Mouse (Mus musculus) heart, embryonic 13.5 days (tissue): ENCODE data around the gene Utrn. TPM values are rescaled to one million over a fixed set of nuclear protein-coding genes. Genes with fewer than 3 reads are reported as not detected.

Experiments
- ATAC-seq: fragments of 200-750 bp; cut with Nextera tagmentation; 2 replicates; pipeline ENCODE4 v1.8.0; 2017; ENCODE audit warnings: moderate TSS enrichment; ENCODE audit not compliant: insufficient number of reproducible peaks, low FRiP score, low TSS enrichment; ENCODE audit errors: extremely low read depth
- H3K27ac ChIP-seq: fragments of 300-500 bp; sonication (generic); replicated peaks from 2 replicates; pipeline ENCODE4 v1.5.1; 2015; ENCODE audit warnings: moderate library complexity, mild to moderate bottlenecking, inconsistent platforms
- H3K27me3 ChIP-seq: fragments of 300-500 bp; sonication (generic); replicated peaks from 2 replicates; pipeline ENCODE4 v1.6.1; 2015; ENCODE audit warnings: mild to moderate bottlenecking, inconsistent platforms
- H3K36me3 ChIP-seq: fragments of 300-500 bp; sonication (generic); 2 replicates; pipeline ENCODE4 v1.6.1; 2015; ENCODE audit warnings: mild to moderate bottlenecking, inconsistent platforms
- H3K4me1 ChIP-seq: fragments of 300-500 bp; sonication (generic); 2 replicates; pipeline ENCODE4 v1.6.1; 2015; ENCODE audit warnings: inconsistent platforms
- H3K4me2 ChIP-seq: fragments of 300-500 bp; sonication (generic); 2 replicates; pipeline ENCODE4 v1.6.1; 2015; ENCODE audit warnings: inconsistent platforms, mild to moderate bottlenecking, moderate library complexity
- H3K4me3 ChIP-seq: fragments of 300-500 bp; sonication (generic); 2 replicates; pipeline ENCODE4 v1.5.1; 2015; ENCODE audit warnings: moderate library complexity, mild to moderate bottlenecking, inconsistent platforms
- H3K9ac ChIP-seq: fragments of 300-500 bp; sonication (generic); 2 replicates; pipeline ENCODE4 v1.6.1; 2015; ENCODE audit warnings: inconsistent platforms, mild to moderate bottlenecking, moderate library complexity
- H3K9me3 ChIP-seq: fragments of 300-500 bp; sonication (generic); 2 replicates; pipeline ENCODE4 v1.6.1; 2016; ENCODE audit warnings: inconsistent platforms
- WGBS: fragments of 180-500 bp; shearing (Covaris S2); methylation state at CpG from one replicate; pipeline ENCODE4 v1.1.7; 2015; ENCODE audit warnings: mixed read lengths; 5-methylcytosine and 5-hydroxymethylcytosine counted together
- polyA plus RNA-seq: library from polyadenylated mRNA; unstranded; fragments of >200 nt; fragmentation: Nextera tagmentation; extraction: Ambion mirVana; gene quantifications from 2 replicates; pipeline ENCODE4 v1.2.1, GENCODE M21; 2015

Utrn gene
- polyA plus RNA-seq, 1 experiment from 2014 or later, result 55.8 TPM

DNA sequence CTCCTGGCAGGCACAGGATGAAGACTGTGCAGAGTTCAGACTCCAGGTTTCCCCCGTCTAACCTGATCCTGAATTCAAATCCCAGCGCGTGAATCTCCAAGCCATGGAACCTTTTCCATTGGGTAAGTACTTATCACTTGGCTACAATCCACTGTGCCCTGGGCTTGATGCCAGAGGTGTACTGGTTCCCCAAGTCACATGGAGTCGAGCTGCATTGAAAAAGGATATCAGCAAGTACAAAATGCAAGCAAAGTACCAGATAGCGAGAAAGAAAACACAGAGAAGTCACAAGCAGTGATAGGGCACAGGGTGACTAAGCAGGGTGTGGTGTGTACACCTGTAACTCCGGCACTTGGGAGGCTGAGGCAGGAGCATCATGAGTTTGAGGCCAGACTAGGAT lies 14.9 kb downstream of the Utrn start:
- no peak overlapping the region for H3K4me3 ChIP-seq
- no peak for ATAC-seq
- WGBS, result 40% methylated on average over 6 of the region's 6 CpGs
- H3K4me1 ChIP-seq, result peaks cover 68% of the 10 kb centered on the region
- H3K9me3 ChIP-seq, result no peaks in the 10 kb centered on the region
- no peak overlapping the region for H3K4me2 ChIP-seq
- H3K27ac ChIP-seq, result peak overlapping the region; percentile 36; the same call in 1 of the 2 replicates
- H3K9ac ChIP-seq, result no peak overlapping the region
- H3K36me3 ChIP-seq, result peaks cover 15% of the 10 kb centered on the region
- no peaks in the 10 kb centered on the region for H3K27me3 ChIP-seq

DNA sequence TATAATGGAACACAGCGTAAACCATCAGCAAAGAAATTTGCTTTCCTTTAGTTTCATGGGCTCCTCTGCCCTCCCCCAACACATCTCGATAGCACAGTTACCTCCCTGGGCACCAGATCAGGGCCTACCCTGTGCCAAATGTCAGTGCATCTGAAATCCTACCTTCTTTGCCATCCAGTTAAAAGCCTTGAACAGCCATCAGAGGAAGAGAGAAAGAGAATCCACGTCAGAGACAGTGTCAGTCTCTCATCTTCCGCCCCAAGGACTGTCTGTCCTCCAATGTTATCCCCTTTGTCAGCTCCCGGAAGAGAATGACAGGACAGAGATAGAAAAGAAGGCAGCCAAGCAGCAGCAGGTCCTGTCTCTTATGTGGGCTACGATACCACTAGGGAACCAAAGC lies 15.4 kb downstream of the Utrn start:
- Histone ChIP-seq H3K9ac (peak overlapping the region; percentile 8; the same call in 1 of the 2 replicates), H3K4me1 (peaks cover 65% of the 10 kb centered on the region), H3K4me3 (no peak overlapping the region), H3K9me3 (no peaks in the 10 kb centered on the region), H3K36me3 (peaks cover 13% of the 10 kb centered on the region), H3K27ac (peak overlapping the region; percentile 36), H3K4me2 (no peak overlapping the region), H3K27me3 (no peaks in the 10 kb centered on the region)
- WGBS, result 59% methylated on average over 6 of the region's 6 CpGs
- no peak for ATAC-seq

DNA sequence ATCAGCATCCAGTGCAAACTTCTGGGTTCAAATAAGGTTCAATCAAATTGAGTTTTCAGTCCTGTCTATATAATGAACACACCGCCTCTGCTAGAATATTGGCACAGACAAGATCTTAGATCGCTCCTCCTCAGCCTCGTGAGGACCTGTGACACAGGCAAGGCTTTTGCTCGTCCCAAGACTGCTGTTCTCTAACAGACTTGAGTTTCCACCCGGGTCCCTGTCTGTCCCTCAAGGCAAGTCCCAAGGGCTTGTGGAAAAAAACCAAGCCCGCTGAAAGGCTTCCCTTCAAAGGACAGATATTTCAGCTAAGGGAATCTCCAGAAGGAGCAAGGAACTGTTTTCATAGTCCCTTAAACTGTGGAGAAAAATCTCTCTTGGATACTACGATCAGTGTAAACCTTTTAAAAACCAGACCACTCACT lies 16.0 kb downstream of the Utrn start:
- H3K4me3 ChIP-seq, result no peak overlapping the region
- H3K27me3 ChIP-seq, result no peaks in the 10 kb centered on the region
- H3K27ac ChIP-seq, result peak overlapping the region; percentile 36
- peaks cover 13% of the 10 kb centered on the region for H3K36me3 ChIP-seq
- H3K4me1 ChIP-seq, result peaks cover 65% of the 10 kb centered on the region
- H3K9me3 ChIP-seq, result no peaks in the 10 kb centered on the region
- no peak overlapping the region for H3K4me2 ChIP-seq
- ATAC-seq, result no peak
- peak overlapping the region; percentile 8; the same call in 1 of the 2 replicates for H3K9ac ChIP-seq
- 64% methylated on average over 7 of the region's 7 CpGs for WGBS

- Histone ChIP-seq H3K9me3 (no peaks in the 10 kb centered on the region), H3K9ac (no peak overlapping the region), H3K27me3 (no peaks in the 10 kb centered on the region), H3K36me3 (peaks cover 13% of the 10 kb centered on the region), H3K4me2 (no peak overlapping the region), H3K27ac (no peak overlapping the region), H3K4me1 (peaks cover 61% of the 10 kb centered on the region), H3K4me3 (no peak overlapping the region)
- ATAC-seq, result no peak
- 86% methylated on average over 15 of the region's 15 CpGs for WGBS
Observed at GRCm38 (mm10) chr10:12852416-12853195, 16.6 kb downstream of the Utrn start.

GRCm38 (mm10) chr10:12850781-12851471 lies 18.2 kb downstream of the Utrn start:
- peak overlapping the region; percentile 9; the same call in 1 of the 2 replicates for H3K27ac ChIP-seq
- ATAC-seq, result no peak
- WGBS, result 63% methylated on average over 7 of the region's 7 CpGs

DNA sequence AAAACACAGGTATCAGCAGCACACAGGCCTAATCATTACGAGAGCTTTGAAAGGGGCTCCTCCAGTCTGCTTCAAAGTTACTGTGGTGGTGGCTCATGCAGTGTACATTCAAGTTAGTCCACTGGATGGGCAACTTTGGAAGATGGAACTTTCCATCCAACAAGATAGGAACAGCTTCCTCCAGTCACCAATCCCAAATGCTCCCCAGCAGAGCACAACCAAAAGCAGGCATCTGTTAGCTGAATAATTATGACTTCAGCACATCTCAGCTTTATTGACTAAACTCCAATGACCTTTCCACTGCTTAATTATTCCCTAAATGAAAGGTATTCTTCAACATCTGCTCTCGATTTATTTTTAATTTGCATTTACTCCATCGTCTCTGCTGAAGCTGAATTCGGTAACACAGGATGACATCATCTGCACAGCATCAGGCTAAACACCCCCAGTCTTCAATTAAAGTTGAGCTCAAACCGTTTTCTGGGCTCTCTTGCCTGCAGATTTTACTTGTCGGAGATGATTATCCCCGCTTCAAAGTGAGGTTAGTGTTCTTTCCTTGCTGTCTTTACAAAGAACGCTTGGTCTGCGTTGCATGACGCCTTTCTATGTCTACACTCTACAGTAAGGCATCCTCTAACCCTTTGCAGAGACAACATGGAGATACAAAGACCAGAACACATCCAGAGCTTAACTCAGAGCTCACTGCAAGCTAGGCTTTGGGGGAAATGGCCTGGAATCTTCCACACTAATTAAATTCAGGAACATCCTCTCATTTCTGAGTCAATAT lies 20.6 kb downstream of the Utrn start:
- Histone ChIP-seq H3K27me3 (no peaks in the 10 kb centered on the region), H3K4me1 (peaks cover 36% of the 10 kb centered on the region), H3K36me3 (peaks cover 9% of the 10 kb centered on the region; the same call in 1 of the 2 replicates), H3K4me2 (no peak overlapping the region), H3K4me3 (no peak overlapping the region), H3K9ac (no peak overlapping the region), H3K9me3 (no peaks in the 10 kb centered on the region), H3K27ac (no peak overlapping the region)
- ATAC-seq, result no peak
- WGBS, result 59% methylated on average over 10 of the region's 10 CpGs

More at GRCm38 (mm10) chr10:12850781-12851471, 18.2 kb downstream of the Utrn start:
- Histone ChIP-seq H3K9ac (no peak overlapping the region), H3K4me3 (no peak overlapping the region), H3K9me3 (no peaks in the 10 kb centered on the region), H3K4me2 (no peak overlapping the region), H3K36me3 (peaks cover 13% of the 10 kb centered on the region), H3K27me3 (no peaks in the 10 kb centered on the region), H3K4me1 (peaks cover 59% of the 10 kb centered on the region)

DNA sequence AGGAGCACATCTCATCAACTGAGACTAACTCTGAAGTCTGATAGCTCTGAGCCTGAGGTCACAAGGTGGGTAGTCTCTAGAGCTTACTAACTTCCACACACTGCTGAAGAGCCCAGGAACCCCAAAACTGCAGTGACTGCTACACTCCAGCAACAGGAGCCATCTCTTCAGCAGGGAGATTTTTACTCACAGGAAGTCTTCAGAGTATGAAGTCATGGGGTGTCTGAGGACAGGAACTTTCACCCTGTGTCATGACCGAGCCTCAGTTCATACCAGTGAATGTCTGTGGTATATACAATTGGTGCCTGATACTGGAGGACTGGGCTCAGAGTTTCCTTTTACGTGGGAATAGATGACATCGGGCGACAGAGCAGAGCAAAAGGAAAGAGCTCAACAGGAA lies 26.6 kb downstream of the Utrn start:
- no peak overlapping the region for H3K4me2 ChIP-seq
- WGBS, result 62% methylated on average over 4 of the region's 4 CpGs
- H3K27me3 ChIP-seq, result no peaks in the 10 kb centered on the region
- H3K4me3 ChIP-seq, result no peak overlapping the region
- H3K4me1 ChIP-seq, result peaks cover 20% of the 10 kb centered on the region
- no peak overlapping the region for H3K27ac ChIP-seq
- H3K36me3 ChIP-seq, result peaks cover 9% of the 10 kb centered on the region; the same call in 1 of the 2 replicates
- ATAC-seq, result no peak
- H3K9ac ChIP-seq, result no peak overlapping the region
- no peaks in the 10 kb centered on the region for H3K9me3 ChIP-seq

DNA sequence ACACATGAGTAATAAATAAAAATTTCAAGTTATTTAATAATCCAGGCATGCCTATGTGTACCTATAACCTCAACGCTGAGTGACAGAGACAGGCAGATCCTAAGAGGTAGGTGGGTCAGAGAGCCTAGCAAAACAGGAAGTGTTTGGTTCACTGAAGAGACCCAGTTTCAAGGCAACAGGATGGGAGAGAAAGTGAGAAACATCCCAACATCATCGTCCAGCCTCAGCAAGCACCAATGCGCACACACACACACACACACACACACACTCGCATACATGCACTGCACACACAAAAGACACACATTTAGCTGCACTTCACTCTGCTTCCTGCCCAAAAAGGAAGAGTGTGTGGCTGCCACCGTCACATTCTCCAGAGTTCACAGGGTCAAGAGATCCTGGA lies 27.7 kb downstream of the Utrn start:
- Histone ChIP-seq H3K9me3 (no peaks in the 10 kb centered on the region), H3K4me1 (peaks cover 25% of the 10 kb centered on the region), H3K4me2 (no peak overlapping the region), H3K27me3 (no peaks in the 10 kb centered on the region), H3K9ac (no peak overlapping the region), H3K4me3 (no peak overlapping the region), H3K27ac (no peak overlapping the region), H3K36me3 (peaks cover 9% of the 10 kb centered on the region; the same call in 1 of the 2 replicates)
- WGBS, result 59% methylated on average over 5 of the region's 5 CpGs
- no peak for ATAC-seq

DNA sequence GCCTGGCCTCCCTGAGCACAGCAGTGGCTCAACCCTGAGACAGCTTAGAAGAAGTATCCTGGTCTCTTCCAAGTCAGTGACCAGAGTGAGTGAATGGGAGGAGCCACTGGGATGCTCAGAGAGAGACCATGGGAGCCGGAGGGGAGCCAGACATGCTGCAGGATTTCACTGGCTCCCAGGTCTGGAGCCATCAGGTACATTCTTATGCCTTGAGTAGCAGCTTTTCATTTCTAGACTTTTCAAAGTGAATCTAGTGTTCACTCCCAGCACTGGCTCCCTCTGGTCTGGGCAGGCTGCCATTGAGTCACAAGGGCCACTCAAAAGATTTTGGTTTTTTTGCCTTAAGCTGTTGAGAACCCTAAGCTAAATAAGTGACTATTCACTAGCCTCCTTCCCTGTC lies 31.5 kb downstream of the Utrn start:
- H3K9ac ChIP-seq, result no peak overlapping the region
- WGBS, result 78% methylated on average over 1 of the region's 1 CpGs
- no peak overlapping the region for H3K27ac ChIP-seq
- peaks cover 41% of the 10 kb centered on the region for H3K4me1 ChIP-seq
- no peaks in the 10 kb centered on the region for H3K36me3 ChIP-seq
- H3K27me3 ChIP-seq, result no peaks in the 10 kb centered on the region
- H3K4me3 ChIP-seq, result no peak overlapping the region
- ATAC-seq, result no peak
- H3K9me3 ChIP-seq, result no peaks in the 10 kb centered on the region
- H3K4me2 ChIP-seq, result no peak overlapping the region

DNA sequence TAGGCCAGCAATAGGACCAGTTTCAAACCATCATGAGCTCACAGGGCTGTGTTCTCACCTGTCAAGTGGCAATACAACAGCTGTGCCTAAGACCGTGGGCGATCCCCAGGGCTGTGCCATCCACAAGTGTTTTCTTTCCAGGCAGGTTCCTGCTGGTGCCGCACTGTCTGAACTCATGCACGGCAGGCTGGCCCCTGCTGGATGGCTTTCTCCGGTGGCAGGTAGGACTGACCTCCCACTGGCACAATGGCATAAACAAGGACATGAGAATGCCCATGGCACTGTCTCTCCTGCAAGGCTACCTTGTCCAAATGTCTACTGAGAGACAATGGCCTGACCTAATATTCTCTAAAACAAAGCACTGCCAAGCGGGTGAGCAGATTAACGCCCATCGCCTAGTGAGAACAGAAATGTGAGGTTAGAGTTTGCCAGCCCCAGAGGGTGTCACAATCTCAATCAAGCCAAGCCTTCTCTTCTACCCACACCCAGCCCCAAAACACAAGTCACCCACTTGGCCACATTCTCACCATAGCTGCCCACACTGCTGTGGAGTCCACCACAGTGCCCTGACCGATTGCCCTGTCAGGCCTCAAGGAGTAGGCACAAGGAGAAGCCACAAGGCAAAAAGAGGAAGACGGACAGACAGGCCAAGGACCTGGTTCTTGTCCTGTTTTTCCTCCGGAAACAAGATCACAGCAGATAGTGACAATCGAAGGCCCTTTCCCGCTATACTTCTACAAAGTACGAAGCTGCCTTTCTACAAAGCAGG lies 32.9 kb downstream of the Utrn start:
- H3K4me3 ChIP-seq, result no peak overlapping the region
- ATAC-seq, result no peak
- H3K27me3 ChIP-seq, result no peaks in the 10 kb centered on the region
- peaks cover 36% of the 10 kb centered on the region for H3K4me1 ChIP-seq
- H3K4me2 ChIP-seq, result no peak overlapping the region
- H3K9me3 ChIP-seq, result no peaks in the 10 kb centered on the region
- 0 out of 2 replicates have a peak overlapping the region, but pooled peaks have one; percentile 5 for H3K9ac ChIP-seq
- H3K27ac ChIP-seq, result no peak overlapping the region
- H3K36me3 ChIP-seq, result no peaks in the 10 kb centered on the region
- WGBS, result 72% methylated on average over 14 of the region's 14 CpGs
